Mouse (Mus musculus) CD4-positive, CD25-positive, alpha-beta regulatory T cell, adult 2 months (primary cell): ENCODE data around the gene Wdr11.

Source experiments
- DNase-seq: peaks from one replicate; pipeline ENCODE4 v3.0.0-alpha.2; 2012; ENCODE audit warnings: low read depth, low spot score

The Wdr11 gene

DNA sequence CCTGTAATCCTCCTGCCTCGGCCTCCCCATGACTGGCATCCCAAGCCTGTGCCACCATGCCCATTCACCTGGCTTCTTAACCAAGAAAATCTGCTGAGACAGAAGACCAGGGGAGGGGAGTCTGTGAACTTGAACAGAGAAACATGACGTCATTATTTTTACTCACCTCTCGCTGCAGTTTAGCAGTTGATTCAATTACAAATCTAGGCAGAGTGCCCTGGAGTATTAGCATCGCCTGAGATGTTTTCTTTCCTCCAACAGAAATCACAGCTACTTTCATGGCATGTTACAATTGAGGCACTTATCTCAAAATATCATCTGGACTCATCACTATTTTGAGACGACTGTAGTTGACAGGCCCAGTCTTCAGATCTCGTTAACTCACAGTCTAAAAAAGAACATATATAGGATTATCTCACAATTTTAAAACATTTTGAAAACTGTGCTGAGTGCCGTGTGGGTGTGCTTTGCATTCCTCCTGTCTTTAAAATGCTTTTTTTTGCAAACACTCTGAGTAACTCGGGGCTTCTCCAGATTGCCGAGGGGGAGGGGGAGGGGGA lies 61.3 kb downstream of the Wdr11 start:
- DNase-seq = no peak

DNA sequence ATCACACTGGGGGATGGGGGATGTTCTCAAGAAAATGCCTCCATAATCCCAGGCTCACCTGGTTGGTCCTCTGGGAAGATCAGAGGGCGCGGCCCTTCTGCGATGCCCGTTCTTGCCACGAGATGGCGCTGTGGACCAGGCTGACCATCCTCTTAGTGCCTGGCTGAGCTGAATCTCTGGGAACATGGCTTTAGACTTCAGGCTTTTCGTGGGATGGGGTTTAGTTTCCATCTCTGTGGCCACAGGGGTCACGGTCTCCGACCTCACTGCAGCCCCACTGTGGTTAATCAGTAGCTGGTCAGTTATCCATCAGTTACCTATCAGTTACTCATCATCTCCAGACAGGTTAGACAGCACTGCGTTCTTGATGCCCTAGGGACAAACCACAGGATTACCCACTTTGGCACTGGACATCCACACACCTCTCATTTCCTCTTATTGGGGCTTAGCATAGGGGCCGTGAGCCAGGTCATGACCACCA lies 62.2 kb downstream of the Wdr11 start:
- peak; percentile 65 for DNase-seq

DNA sequence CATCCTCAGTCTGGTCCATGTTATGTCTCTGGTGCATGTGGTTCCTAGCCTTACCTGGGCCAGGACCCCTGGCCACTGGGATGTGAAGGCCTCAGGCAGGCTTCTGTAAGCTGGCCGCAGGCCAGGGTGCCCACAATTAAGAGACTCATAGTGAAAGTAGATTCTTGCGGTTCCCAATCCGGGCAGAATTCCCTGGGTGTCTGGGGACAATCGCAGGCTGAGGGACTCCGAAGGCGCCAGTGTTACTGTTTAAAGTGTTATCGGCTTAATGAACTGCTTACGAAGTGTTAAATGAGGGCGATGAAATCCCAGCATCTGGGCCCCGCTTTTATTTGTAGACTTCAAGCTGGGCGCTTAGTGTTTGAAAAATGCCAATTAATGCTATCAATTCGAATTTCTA lies 63.3 kb downstream of the Wdr11 start:
- DNase-seq = no peak

DNA sequence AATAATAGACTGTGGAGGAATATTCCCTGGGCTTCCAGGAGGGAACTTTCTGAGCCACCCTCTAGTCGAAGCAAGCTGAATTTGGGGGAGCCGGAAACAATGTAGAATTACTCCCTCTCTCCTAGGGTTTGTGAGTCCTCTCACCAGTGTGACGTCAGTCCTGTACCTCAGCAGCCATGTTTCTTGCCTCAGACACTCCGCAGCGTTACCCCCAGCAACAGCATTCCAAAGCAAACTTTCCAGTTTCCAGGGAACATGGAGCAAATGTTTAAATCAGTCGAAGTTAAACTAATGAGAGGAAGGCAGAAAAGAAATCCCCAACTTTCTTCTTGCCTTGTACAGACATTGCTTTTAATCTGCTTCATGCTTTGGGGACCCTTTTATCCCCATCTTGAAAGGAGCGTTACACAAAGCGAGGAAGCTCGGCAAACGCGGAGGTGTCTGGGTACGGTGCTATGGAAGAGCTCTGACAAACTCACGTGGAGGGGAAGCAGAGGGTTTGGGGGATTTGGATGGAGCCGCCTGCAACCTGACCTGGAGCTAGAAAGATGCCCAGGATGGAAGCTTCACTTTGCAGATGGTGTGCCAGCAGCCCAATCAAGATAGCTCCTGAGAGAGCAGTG lies 64.1 kb downstream of the Wdr11 start:
- DNase-seq = no peak

DNA sequence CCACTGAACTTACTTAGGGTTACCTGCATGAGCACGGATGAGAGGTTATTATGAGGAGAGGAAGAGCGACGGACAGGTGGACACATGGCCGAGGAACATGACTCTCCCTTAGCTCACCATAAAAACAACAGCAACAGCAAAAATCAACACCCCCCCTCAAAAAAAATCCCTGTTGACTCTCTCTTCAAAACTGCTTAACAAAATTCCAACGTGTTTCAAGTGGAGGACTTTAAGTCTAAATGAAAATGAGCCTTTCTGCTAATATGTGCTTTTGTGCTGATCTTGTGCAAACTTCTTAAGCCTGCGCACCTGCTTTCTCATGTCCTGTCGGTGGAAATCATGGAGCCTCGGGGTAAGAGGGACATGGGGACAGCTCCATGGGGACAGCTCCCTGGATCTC lies 66.2 kb downstream of the Wdr11 start:
- DNase-seq = no peak

DNA sequence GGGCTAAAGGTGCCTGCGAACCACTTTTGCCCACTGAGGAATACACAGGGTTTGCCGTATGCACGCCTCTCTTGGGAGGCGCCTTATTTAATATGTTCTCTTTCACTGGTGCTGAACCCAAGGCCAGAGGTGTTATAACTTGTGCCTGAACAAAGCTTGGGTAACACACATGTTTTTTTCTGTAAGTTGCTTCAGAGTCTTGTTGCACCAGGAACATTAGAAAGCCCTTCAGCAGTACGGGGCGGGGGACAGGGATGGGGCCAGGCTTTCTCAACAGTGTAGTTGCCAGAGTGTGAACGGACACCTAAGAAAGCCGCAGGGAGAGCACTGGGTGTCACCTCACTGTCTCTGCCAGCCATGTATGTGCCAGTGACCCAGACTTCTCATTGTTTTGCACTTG lies 68.1 kb downstream of the Wdr11 start:
- DNase-seq = no peak

DNA sequence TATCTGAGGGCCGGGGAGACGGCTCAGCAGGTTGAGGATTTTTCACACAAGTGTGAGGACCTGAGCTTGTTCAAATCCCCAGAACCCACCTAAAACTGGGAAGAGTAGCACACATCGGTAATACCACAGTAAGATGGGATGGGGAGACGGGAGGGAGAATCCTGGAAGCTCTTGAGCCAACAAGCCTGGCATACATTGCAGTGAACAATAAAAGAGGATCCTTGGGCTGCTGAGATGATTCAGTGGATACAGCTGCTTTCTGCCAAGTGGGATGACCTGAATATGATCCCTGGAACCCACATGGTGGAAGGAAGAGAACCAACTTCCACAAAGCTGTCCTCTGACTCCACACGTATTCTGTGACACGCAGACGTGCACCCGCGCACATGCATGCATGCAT lies 68.9 kb downstream of the Wdr11 start:
- no peak for DNase-seq

DNA sequence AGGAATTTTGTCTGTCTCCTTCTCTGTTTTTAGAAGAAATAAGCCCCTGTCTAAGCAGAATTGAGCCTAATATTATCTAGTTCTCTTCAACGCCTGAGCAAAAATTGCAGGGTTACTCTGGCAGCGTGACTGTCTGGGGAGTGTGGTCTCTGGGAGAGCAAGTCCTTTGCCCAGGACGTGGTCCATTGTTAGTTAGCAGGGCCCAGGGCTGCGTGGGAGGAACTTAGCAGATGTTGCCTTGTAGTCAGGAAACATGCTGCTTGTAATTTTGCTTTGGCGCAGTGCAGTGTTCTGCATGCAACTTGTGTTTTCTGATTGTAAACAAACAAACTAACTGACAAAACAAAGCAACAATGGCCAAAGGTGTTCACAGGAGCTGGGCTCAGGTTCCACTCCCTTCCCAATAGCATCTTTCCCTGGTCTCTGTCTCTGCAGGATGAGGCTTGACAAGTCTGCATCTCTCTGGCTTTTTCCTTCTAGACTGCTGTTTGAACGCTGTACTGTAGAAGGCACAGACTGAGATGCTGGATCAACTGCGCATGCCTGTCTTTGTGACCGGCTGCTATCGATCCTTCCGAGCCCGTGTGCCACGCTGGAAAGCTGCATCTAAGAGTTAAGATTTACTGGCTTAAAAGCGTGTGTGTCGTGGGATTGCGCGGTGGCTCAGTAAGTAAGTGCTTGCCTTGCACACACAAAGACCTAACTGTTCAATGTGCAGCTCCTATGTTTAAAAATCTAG lies 70.6 kb downstream of the Wdr11 start:
- no peak for DNase-seq

DNA sequence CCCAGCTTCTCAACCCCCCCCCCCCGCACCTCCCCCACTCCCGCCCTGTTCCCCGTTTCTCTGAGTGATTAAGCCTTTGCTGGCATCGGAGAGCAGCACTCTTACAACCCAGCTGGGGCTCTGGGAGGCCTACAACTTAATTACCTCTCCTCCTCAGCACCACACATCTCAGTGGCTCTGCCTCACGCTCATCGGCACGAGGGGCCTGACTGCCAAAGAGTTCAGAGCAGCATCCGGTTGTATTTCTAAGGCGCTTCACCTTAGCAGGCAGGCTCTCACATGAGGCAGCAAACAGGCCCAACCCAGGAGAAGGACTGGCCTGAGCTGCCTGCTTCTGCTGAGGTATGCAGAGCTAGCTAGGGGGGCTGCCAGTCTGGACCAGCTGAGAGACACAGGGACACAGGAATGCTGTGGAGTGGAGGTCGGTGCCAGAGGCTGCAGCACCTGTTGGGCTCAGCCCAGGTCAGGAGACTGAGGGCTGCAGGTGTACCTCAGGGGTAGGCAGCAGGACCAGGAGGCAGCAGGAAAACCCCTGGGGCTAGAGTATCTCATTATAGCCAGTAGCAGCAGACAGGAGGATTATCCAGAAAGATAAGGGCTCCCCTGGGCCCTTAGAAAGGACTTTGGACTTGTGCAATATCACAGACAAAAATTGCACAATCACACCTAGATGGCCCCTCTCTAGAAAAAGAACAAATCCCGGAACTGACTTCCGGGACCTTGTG lies 72.3 kb downstream of the Wdr11 start:
- DNase-seq = no peak

DNA sequence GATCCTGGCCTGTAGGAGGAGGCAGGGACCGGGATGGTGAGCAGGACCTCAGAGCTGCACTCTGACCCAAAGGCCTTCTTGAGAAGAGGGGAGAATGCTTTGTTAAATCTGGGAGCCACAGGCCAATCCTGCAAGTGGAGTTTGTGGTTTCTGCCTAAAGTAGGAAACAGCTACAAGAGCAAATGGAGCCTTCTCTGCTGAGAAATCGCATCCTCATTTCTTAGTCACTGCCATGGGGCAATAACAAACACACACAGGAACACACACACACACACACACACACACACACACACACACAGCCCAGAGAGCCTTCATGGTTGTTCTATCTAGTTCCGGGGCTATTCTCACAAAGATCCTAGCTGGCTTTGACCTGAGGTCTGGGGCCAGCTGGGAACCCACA lies 73.7 kb downstream of the Wdr11 start:
- DNase-seq = no peak

DNA sequence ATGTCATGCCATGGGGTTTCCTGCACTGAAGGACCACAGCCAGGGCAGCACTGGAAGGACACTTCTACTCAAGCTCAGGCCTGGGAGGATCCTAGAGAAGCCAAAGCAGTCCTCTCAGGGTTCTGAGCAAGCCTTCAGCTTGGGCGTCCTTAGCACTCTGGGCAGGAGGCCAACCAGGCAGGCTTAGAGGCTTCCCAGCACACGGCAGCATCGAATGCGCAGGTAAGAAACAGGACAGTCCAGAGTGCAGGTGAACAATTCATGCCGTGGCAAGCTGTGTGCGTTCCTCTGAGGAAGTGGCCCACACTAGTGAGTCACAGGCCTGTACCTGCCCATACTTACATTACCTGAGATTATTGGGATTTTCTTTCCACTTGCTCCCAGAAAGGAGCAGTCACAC lies 74.3 kb downstream of the Wdr11 start:
- no peak for DNase-seq

DNA sequence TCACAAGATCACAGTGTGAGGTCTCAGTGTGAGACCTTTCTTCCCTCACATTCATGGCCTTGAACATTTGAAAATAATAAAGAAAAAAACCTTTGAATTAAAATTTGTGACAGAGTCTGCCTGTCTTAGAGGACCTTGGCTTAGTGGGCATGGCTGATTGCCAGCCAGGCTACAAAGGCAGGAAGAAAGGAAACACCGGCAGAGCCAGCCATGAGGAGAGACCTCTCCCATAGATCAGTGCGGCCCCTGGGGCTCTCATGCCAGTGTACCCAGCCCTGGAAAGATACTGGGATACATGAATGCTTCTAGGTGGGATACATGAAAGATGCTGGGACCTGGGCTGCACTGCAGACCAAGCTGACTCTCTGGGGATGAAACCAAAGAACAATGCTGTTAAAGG lies 74.9 kb downstream of the Wdr11 start:
- DNase-seq = no peak

DNA sequence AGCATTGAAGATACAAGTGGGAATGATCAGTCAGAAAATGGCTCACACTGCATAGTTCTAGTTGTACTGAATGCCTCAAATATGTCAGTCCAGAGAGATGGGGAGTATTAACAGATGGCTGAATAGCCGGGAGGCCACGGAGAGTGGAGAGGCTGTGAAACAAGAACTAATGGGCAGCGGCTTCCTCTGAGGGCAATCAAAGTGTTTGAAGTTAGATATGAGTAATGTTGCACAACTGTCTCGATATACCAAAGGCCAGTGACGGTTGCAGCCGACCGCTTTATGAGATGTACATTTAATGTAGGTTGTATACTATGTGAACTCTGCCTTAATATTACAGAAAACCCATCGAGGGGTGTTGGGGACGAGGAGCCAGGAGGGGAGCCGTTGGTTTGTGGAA lies 78.6 kb downstream of the Wdr11 start:
- DNase-seq = no peak

DNA sequence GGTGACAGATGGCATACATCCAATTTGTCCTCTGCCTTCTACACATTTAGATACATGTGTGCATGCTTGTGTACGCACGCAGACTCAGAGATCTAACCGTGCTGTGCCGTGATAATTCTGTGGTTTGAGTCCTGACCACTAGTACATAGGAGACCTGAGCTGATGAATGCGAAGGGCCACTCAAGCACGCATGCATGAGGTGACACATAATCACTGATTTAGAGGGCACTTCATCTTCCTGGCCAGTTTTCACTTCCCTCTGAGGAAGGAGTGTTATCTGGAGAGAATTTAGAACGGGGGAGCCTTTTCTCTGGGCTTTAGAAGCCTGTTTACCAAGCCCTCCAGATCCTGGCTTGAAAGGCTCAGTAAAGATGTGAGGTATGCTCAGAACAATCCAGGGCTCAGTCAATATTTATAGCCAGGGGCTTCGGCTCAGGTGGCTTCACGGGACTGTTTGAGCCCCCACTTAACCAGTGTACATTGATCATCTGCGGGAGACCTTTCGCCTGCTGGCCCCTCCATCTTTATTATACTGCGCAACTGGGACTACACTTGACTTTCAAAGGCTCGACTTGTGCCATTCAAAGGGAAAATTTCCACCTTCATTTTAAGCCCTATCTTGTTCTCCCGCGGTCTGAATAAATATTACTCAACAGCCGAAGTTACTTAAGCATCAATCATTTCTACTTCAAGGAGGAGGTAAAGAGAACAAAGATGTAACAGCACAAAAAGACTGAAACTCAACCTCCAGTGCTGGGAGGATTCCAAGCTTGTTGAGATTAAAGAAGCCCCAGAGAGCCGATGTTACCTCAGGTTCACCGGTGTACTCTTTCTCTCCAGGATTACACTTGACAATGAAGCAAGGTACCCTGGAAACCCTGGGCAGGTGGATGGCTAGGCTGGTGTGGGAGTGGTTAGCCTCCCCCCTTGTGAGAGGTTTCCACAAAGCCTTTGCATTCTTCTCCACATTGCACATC lies 80.3 kb downstream of the Wdr11 start:
- DNase-seq = no peak

DNA sequence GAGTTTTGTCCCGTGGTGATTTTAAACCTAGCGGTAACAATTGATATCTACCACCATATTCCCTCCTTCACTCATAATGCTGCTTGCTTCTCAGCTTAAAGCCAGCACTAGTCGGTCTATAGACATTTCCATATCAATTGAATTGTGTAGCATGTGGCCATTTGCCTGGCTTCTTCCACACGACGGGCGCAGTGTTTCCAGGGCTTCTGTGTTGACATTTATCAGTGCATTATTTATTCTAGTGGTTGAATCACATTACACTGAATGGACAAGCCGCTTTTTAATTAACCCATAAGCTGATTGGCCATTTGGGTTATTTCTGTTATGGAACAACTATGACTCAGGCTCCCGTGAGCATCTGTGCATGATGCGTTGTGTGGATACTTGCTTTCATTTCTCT lies 82.1 kb downstream of the Wdr11 start:
- DNase-seq = no peak

DNA sequence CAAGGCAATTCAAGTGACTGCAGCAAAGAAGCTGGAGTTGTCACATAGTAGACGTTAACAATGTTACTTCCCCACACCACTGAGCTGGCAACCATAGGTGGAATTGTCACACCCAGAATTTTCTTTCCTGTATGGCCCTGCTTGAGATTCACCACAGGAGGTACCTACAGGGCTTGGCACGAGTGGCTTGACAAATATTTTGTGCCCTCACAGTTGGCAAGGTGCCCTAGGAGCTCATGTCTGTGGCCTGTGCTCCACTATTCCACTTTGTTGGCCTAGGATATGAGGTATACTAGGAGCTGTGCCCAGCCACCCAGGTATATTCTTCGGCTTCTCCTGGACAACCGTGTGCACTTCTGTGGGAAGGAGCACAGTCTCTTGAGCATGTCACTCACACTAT lies 82.9 kb downstream of the Wdr11 start:
- DNase-seq = no peak

DNA sequence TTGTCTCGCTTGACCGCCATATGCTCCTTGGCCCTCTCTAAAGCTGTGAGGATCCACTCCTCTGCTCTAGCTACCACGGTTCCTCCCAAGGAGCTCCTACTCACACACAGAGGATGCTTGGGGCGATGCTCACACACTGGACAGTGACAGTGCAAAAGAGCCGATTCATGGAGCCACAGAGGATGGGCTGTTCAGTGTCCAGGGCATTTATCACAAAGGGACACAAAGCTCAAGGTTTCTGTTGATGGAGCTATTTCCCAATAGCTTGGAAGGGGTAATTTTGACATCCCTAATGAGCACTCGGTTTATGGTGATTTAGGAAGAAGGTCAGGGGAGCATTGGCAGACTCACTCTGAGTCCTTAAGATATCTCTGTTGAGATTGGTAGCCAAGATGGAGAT lies 84.2 kb downstream of the Wdr11 start:
- no peak for DNase-seq

DNA sequence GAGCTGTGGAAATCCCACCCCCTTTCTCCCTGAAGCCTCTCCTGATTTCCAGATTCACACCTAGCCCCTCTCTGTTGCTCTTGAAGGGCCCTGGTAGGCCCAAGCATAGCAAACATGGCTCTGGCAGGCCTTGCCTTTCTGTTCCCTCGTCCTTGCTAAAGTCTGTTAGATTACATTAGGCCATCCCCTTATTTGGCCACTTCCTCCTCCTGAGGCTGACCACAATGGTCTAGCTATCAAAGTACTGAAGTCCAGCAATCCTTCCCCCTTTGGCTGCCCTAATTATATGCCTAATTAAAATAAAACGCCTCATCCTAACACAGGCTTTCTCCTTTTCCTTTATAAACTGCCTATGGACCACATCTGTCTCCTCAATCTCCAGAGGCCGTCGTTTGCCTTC lies 85.5 kb downstream of the Wdr11 start:
- no peak for DNase-seq

DNA sequence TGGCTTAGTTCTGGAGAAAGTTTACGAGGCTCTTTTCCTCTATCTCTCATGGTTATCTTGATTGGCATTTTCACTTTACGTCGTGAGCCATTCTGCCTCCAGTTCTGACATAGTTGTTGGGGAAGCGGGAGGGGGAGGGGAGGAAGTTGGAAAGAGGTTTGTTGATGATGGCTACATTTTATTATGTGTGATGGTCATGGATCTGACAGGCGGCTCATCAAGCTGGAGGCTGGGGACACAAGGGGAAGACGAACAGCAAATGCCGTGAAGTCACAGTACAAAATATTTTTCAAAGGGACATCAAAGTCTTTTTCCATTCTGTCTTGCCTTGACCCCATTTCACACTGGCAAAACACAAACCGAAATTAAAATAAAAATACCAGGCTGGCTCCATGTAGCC lies 86.8 kb downstream of the Wdr11 start:
- DNase-seq = no peak

DNA sequence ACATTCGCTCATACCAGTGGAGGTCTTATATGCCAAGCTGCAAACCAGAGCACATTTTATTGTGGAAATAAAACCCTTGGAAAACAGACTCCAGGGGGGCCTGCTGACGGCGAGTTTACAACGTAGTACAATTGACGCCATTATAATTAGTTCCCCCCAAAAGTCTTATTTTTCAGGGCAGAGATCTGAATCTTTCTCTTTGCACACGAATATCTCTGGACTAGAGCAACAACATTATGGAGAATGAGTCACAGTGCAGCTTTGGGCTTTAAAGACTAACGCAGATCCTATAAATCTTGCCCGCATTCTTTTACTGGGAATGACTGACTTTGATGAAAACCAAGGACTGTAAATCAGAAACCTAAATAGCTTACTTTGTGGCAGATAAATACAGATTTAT lies 87.3 kb downstream of the Wdr11 start:
- no peak for DNase-seq

DNA sequence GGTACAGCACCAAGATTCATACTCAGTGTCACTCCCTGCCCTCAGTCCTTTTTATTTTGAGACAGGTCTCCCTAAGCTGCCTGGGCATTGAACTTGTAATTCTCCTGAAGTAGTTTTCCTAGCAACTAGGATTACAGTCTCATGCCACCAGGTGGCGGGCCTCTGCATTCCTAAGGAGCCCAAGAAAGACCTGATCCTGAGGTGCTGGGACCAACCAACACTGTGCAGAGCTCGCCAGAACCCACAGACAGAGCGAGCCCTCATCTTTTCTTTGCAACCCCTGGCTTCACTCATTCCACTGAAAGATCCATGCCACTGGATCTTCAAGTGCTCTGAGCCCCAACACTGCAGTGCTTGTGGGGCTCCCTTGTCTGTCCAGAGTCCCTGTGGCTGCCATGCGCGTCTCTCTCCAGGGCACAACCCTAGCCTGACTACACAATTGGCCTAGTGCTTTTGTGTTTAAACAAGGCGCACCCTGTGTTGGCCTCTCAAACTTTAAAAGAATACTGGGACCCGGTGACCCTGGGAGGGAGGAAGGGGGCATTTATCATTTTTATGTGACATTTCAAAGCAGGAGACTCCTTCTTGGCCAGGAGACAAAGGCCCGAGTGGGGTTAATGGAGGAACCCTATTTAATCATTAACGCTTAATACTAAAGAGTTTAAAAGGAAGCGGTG lies 89.0 kb downstream of the Wdr11 start:
- DNase-seq = peak; percentile 5
